Mouse (Mus musculus) stomach, postnatal 0 days (tissue): Measurements from ENCODE around the gene Il34.

ENCODE experiments used
- CTCF ChIP-seq: IDR thresholded peaks from 2 replicates; pipeline ENCODE4 v1.5.1; 2016; ENCODE audit warnings: antibody characterized with exemption, low read depth, mild to moderate bottlenecking, moderate library complexity
- EP300 ChIP-seq: optimal IDR thresholded peaks from 2 replicates; pipeline ENCODE3; 2016; ENCODE audit warnings: antibody characterized with exemption

GRCm38 (mm10) chr8:110806146-110806545 lies 422 bp upstream of the Il34 start:
- no peak for TF ChIP-seq CTCF
- TF ChIP-seq EP300 = no peak
